Mouse (Mus musculus): ENCODE measurements around the gene Rhbdf1.

Rhbdf1 gene

GRCm38 (mm10) chr11:32238093-32238860 is 16.2 kb upstream of the Rhbdf1 start:
- peak; percentile 86 for DNase-seq

- no peak for DNase-seq
Measured at GRCm38 (mm10) chr11:32237411-32237795, 15.3 kb upstream of the Rhbdf1 start.

GRCm38 (mm10) chr11:32236712-32237410 is 14.8 kb upstream of the Rhbdf1 start:
- DNase-seq = peak; percentile 81

DNA sequence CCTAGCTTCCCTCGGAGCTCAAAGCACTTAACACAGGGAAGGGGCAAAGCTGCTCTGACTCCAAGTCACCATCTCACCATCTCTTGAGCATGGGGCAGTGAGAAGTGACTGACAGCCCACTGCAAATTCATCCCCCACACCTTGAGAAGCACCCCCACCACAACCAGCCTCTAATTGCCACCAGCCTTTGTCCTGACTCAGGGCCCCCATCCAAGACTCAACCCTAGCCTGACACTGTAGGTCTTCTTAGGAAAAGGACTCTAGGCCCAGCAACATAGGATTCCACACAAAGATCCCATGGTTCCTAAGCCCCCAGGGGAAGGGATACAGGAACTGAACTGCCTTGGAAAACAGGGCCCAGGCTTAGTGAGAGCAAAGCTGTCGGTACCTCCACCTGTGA is 14.0 kb upstream of the Rhbdf1 start:
- no peak for DNase-seq

DNA sequence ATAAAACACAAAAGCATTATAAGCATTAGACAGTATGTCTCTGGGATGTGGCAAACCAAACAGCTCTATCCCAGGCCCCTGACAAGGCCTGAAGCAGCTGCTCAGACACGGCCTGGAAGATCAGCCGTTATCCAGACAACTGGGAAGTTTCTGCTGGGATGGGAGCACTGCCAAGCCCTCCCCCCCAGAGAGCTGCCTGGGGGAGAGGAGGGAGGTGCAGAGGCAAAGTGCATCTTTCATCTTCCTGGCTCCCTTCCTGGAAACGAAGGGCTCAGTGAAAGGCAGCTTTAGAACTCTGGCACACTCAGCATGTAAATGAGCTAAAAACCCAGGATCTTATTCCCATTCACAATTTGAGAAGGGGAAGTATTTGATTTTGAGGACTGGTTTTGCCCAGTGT is 13.5 kb upstream of the Rhbdf1 start:
- peak; percentile 53 for DNase-seq

- DNase-seq = no peak
Measured at GRCm38 (mm10) chr11:32234816-32235485, 12.9 kb upstream of the Rhbdf1 start.

- DNase-seq = no peak
Measured at GRCm38 (mm10) chr11:32233895-32234294, 11.8 kb upstream of the Rhbdf1 start.

- DNase-seq = no peak
Measured at GRCm38 (mm10) chr11:32232848-32233247, 10.7 kb upstream of the Rhbdf1 start.

- no peak for DNase-seq
Measured at GRCm38 (mm10) chr11:32231125-32231524, 9.0 kb upstream of the Rhbdf1 start.

- no peak for DNase-seq
Measured at GRCm38 (mm10) chr11:32230220-32230619, 8.1 kb upstream of the Rhbdf1 start.

DNA sequence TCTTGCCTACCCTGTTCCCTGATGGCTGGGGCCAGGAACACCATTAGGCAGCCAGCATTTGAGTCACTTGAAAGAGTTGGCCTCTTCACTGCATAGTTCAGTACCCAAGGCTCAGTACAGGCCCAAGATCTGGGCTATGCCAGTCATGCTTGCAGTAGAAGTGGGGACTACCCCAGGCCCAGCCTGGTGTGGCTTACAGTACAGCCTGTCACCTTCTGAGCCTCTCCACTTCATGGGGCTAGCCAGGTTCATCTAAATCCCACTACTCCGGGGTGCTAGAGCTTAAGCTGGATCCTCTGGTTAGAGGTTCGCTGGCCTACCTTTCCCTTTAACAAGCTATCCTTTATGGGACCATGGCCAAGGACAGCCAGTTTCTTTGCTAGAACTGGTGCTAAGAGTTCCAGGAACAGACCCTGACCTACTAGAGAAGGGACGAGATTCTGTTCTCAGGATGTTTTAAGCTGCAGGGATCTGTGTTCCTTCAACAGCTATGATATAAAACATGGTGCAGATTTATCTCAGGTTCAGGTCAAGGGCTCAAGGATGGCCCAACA is 6.3 kb upstream of the Rhbdf1 start:
- DNase-seq = no peak

- no peak for DNase-seq
Measured at GRCm38 (mm10) chr11:32227555-32227954, 5.5 kb upstream of the Rhbdf1 start.

DNA sequence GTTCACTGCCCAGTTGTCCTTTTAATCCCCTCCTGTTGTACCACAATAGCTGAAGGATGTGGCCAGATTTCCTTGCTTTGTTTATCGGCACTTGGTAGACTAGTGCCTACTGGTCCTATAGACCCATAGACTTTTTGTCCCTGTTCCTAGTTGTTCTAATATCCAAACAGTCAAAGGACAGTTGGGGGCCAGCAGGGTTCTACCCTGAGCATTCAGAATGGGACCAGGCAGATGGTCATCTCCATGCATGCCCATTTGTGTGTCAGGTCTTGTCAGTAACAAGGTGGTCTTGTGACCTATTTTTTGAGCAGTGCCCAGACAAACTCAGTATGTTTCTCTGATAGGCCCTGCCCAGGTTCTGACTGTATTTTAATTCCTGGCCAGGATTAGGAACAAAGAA is 4.9 kb upstream of the Rhbdf1 start:
- DNase-seq = no peak

DNA sequence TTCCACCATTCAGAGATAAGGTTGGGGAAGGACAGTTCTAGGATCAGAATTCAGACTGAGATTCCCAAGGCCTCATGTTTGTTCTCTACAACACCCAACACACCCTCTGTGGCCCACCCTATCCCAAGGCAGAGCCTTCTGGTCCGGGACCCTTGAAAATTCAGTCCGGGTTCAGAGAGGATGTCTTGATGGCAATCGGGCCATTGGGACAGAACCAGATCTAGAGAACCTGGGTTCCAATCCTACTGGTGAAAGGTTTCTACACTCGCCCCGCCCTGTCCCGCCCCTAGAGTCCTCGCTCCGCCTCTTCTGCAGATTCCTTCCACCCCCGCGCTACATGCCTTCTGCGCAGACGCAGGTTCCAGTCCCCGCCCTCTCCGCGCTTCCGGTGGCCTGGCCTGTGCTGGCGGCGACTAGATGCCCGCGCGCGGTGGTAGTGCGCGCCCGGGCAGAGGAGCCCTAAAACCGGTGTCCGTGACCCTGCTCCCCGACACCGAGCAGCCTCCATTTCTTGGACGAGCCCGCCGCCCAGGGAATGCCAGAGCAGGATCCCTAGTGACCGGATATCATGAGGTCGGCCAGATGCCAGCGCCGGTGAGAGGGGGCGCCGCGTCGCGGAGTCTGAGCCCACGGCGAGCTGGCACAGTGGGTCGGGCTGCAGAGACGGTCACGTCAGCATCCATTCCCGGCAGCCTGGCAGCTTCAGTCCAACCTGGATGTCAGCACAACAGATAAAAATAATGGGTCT is 4.2 kb upstream of the Rhbdf1 start, which contains the start of gene Mpg:
Gene Mpg (plus strand): TSS at position 382 of the 748 bp plus-strand sequence.
- peak; percentile 96 for DNase-seq

DNA sequence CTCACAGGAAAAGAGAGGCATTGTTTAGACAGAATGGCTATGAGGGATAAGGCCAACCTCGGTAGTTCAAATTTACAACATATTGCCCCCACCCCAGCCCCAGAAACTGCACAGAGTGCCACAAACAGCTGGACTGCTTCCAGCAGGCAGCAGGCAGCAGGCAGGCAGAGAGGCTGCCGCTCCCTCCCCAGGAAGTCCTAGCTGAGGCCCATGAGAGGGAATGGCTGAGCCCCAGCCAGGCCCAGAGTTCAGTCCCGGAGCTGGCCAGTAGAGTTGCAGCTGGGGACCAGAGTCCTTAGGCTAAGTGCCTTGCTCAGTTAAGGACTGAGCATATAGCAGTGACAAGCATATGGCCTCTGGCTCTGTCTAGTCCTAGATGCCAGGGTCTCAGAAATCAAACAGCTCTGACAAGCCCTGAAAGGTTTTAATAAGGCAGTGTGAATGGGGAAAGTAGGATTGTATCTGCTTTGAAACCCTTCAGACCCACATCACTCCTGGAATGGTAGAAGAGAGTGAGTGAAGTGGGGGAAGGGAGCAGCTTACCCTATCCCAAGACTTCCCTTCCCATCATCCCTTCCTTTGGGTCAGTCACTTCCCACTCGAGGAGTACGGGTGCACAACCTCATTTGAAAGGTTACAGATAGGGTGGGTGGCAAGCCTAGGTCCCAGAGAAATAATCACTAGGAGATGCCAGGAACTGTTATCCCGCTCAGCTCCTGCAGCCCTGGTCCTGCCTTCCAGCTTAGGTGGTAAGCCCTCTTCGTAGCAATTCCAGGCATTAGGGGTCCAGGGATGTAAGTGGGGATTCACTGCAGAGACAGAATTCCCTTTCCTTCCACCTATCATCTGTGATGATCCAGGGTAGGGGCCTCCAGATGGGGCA is 3.4 kb upstream of the Rhbdf1 start:
- no peak for DNase-seq

- DNase-seq = peak; percentile 74
Measured at GRCm38 (mm10) chr11:32224468-32225139, 2.5 kb upstream of the Rhbdf1 start.

GRCm38 (mm10) chr11:32223297-32223967 is 1.3 kb upstream of the Rhbdf1 start:
- no peak for DNase-seq

DNA sequence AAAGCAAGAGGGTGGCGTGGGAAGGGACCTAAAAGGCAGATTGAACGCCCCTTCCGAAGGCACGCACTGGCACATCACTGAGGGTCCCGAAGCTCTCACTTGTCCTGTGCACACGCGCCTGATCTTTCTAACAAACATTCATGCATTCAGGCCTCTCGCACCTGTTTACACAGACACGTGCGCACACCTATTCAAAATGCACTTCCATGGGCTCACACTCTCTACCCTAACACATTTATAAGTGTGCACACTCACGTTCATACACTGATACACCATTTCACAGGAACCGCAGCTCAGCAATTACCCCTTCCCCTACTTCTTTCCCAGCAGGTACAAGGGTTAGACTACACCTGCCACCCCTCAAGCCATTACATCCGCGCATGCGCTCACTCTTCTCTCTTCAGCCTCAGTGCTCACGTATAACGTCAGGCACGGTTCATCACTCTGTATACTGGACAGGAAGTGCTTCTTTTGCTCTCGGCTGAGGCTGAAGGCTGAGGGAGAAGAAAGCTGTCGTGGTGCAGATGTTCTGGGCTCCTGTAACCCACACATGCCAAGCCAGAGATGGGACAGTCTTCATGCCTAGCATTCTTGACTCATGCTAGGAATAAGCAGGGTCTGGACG is 582 bp upstream of the Rhbdf1 start:
- no peak for DNase-seq

GRCm38 (mm10) chr11:32221225-32221950 is 712 bp downstream of the Rhbdf1 start:
- DNase-seq = peak; percentile 60

Data from liver (tissue).